12 mouse cellular contexts compared by ENCODE assay signal in genomic region chr7:13260746-13261700, GRCm38 (mm10). TPM values are rescaled to one million over a fixed set of nuclear protein-coding genes. Genes with fewer than 3 reads are reported as not detected.
DNase-seq lines count a peak whose midpoint lies in the region; ATAC-seq lines count a peak whose summit lies in the region.
"Had no signal": no experiment of that assay in that cellular context is flagged by ENCODE, and none has a peak within 500 bp of the region (broad histone marks: within the 10 kb centered on the region; RNA-seq: fewer than 3 reads in every experiment).

No protein-coding gene starts in this region.

- WGBS in heart, embryonic 11.5 days (ENCODE audit: insufficient replicate concordance): 36% methylated on average over 50 of the region's 50 CpGs

- DNase-seq in heart, postnatal 36 days: no peak
- DNase-seq in right cerebral cortex, postnatal 10 days (ENCODE audit: low spot score in 2 of 2): peak; percentile 55 to 56
- no peak for DNase-seq in right cerebral cortex, postnatal 36 days (ENCODE audit: low spot score in 2 of 2)
- DNase-seq in heart, postnatal 4 days: peak; percentile 19
- DNase-seq in cerebellum, postnatal 14 days: no peak
- DNase-seq in layer of hippocampus, adult 9-11 months: no peak
- DNase-seq in adrenal gland, postnatal 4 days (ENCODE audit: low spot score in 2 of 2): no peak
- DNase-seq: lung, postnatal 14 days had no signal

- no peaks in the 10 kb centered on the region for H3K9me3 ChIP-seq in heart, embryonic 11.5 days (replicated peaks; ENCODE audit: control insufficient read depth, low read length)
- H3K9me3 ChIP-seq: neural tube, embryonic 15.5 days had no signal

- peaks cover 6% of the 10 kb centered on the region for H3K27me3 ChIP-seq in heart, embryonic 11.5 days (ENCODE audit: control insufficient read depth, insufficient read depth, low read length)
- H3K27me3 ChIP-seq: neural tube, embryonic 15.5 days had no signal

- peak overlapping the region; percentile 29 for H3K4me2 ChIP-seq in heart, embryonic 11.5 days
- H3K4me2 ChIP-seq: neural tube, embryonic 15.5 days had no signal

- intact Hi-C loops in heart, postnatal 36 days (cut with DNase I): no loop called here

- no peak; the same call in 1 of the 2 replicates for ATAC-seq in heart, embryonic 11.5 days (replicated peaks; ENCODE audit: insufficient number of reproducible peaks, low FRiP score, low TSS enrichment)

- no peaks in the 10 kb centered on the region for H3K4me1 ChIP-seq in heart, embryonic 11.5 days (ENCODE audit: control insufficient read depth, insufficient read depth, low read length)

- 0 out of 2 replicates have a peak overlapping the region, but pooled peaks have one; percentile 12 for H3K4me3 ChIP-seq in heart, embryonic 11.5 days (ENCODE audit: low read depth, low read length)
- H3K4me3 ChIP-seq: neural tube, embryonic 15.5 days had no signal

- no peak overlapping the region for H3K27ac ChIP-seq in heart, embryonic 11.5 days (ENCODE audit: low read depth, low read length)
- H3K27ac ChIP-seq: neural tube, embryonic 15.5 days had no signal

- no peaks in the 10 kb centered on the region for H3K36me3 ChIP-seq in heart, embryonic 11.5 days (ENCODE audit: control insufficient read depth, insufficient read depth, low read length)
- H3K36me3 ChIP-seq: neural tube, embryonic 15.5 days had no signal

- no peak overlapping the region for H3K9ac ChIP-seq in heart, embryonic 11.5 days (ENCODE audit: low read depth, low read length)
- H3K9ac ChIP-seq: neural tube, embryonic 15.5 days had no signal

RNA-seq across cellular contexts. Expression of gene Lig1, which starts 16.1 kb away (rescaled TPM):
- 84.6 and 95.3 TPM in 2 replicates for polyA plus RNA-seq in heart, embryonic 11.5 days (2014; fragmentation: Nextera tagmentation; extraction: Ambion mirVana)
- total RNA-seq in heart, postnatal 36 days (2021): 1 to 10 TPM; 3.5 to 5.0 TPM
- 10 to 100 TPM; 44.3 to 45.5 TPM for total RNA-seq in heart, postnatal 4 days (2021)
- 10 to 100 TPM; 51.5 to 60.6 TPM for total RNA-seq in adrenal gland, postnatal 4 days (2021)

RNA-seq across cellular contexts. Expression of gene Zswim9, which starts 17.5 kb away (rescaled TPM):
- 3.4 and 6.3 TPM in 2 replicates for polyA plus RNA-seq in heart, embryonic 11.5 days (2014; fragmentation: Nextera tagmentation; extraction: Ambion mirVana)
- 1 to 10 TPM; 7.8 to 8.1 TPM for total RNA-seq in heart, postnatal 36 days (2021)
- total RNA-seq in heart, postnatal 4 days (2021): 1 to 10 TPM; 5.8 to 6.5 TPM
- 10 to 100 TPM; 12.2 to 12.5 TPM for total RNA-seq in adrenal gland, postnatal 4 days (2021)

RNA-seq across cellular contexts. Expression of gene Vmn1r89, which starts 48.2 kb away (rescaled TPM):
- not detected in 2 replicates for polyA plus RNA-seq in heart, embryonic 11.5 days (2014; fragmentation: Nextera tagmentation; extraction: Ambion mirVana)
- not detected for total RNA-seq in heart, postnatal 36 days (2021)
- not detected for total RNA-seq in heart, postnatal 4 days (2021)
- total RNA-seq in adrenal gland, postnatal 4 days (2021): not detected
- total RNA-seq: heart, adult 18-20 months had no signal
- polyA plus RNA-seq: cortical plate, adult 2 months; neural tube, embryonic 15.5 days had no signal

Comparison
In these comparisons a context has a peak if more than half of its experiments do, and no peak if none do; other contexts are left out.
1. DNase-seq: peak in right cerebral cortex, postnatal 10 days (2 of 2) and heart, postnatal 4 days (single experiment); none in heart, postnatal 36 days (0 of 2), right cerebral cortex, postnatal 36 days (0 of 2), cerebellum, postnatal 14 days (0 of 2), layer of hippocampus, adult 9-11 months (single experiment) and adrenal gland, postnatal 4 days (0 of 2).
2. RNA of gene Lig1, which starts 16.1 kb away (total RNA-seq): 51.5 to 60.6 TPM in adrenal gland, postnatal 4 days and 44.3 to 45.5 TPM in heart, postnatal 4 days; 3.5 to 5.0 TPM in heart, postnatal 36 days; every median in the first group is over 4 times any median in the second.